Mouse (Mus musculus) ES-E14 (cell line): ENCODE measurements around the gene Znrd1as. TPM values are rescaled to one million over a fixed set of nuclear protein-coding genes. Genes with fewer than 3 reads are reported as not detected.

ENCODE experiments used
- DNase-seq: peaks from one replicate; pipeline ENCODE4 v3.0.0-alpha.2; 2013; ENCODE audit warnings: low read depth, low spot score
- H3K27ac ChIP-seq: 2 replicates; pipeline ENCODE4 v1.5.1; 2012; ENCODE audit warnings: low read depth, mild to moderate bottlenecking, low read length, moderate library complexity, mixed read lengths; ENCODE audit not compliant: poor library complexity, insufficient read depth, severe bottlenecking
- H3K36me3 ChIP-seq: 2 replicates; pipeline ENCODE4 v1.6.1; 2012; ENCODE audit warnings: mild to moderate bottlenecking, low read length, moderate library complexity, mixed read lengths; ENCODE audit not compliant: control insufficient read depth, poor library complexity, insufficient read depth, severe bottlenecking
- H3K4me1 ChIP-seq, 2 experiments: fragments of 150-350 bp in 1 of 2; sonication (generic) in 1 of 2; 2 replicates each; pipeline ENCODE4 v1.6.1; 2012; ENCODE audit warnings: low read length in 2 of 2, mild to moderate bottlenecking in 1 of 2, mixed read lengths in 1 of 2; ENCODE audit not compliant: control insufficient read depth in 2 of 2, insufficient read depth in 2 of 2, poor library complexity in 1 of 2
- H3K4me3 ChIP-seq, 2 experiments: fragments of 150-350 bp in 1 of 2; sonication (generic) in 1 of 2; 2 replicates each; pipeline ENCODE4 v1.5.1; 2012; ENCODE audit warnings: low read length in 2 of 2, low read depth in 1 of 2, mild to moderate bottlenecking in 1 of 2, mixed read lengths in 1 of 2; ENCODE audit not compliant: insufficient read depth in 1 of 2, poor library complexity in 1 of 2, severe bottlenecking in 1 of 2
- H3K9ac ChIP-seq: 2 replicates; pipeline ENCODE4 v1.6.1; 2012; ENCODE audit warnings: low read depth, mild to moderate bottlenecking, low read length, mixed read lengths; ENCODE audit not compliant: poor library complexity, insufficient read depth, severe bottlenecking
- H3K9me3 ChIP-seq: fragments of 150-350 bp; sonication (generic); 2 replicates; pipeline ENCODE4 v1.6.1; 2012; ENCODE audit warnings: low read depth, mild to moderate bottlenecking, low read length; ENCODE audit not compliant: control insufficient read depth, insufficient read depth
- CHD2 ChIP-seq: IDR thresholded peaks from 2 replicates; pipeline ENCODE4 v1.6.1; 2014; ENCODE audit warnings: mild to moderate bottlenecking, low read depth, low read length, inconsistent platforms
- HCFC1 ChIP-seq: IDR thresholded peaks from 2 replicates; pipeline ENCODE4 v1.6.1; 2012; ENCODE audit warnings: low read length, inconsistent platforms, borderline replicate concordance; ENCODE audit not compliant: insufficient read depth
- MAFK ChIP-seq: IDR thresholded peaks from 2 replicates; pipeline ENCODE4 v1.6.1; 2014; ENCODE audit warnings: mild to moderate bottlenecking, low read depth, low read length, inconsistent platforms; ENCODE audit not compliant: insufficient read depth
- ZC3H11A ChIP-seq: IDR thresholded peaks from 2 replicates; pipeline ENCODE4 v1.6.1; 2012; ENCODE audit warnings: low read depth, mild to moderate bottlenecking, inconsistent platforms, low read length, borderline replicate concordance
- ZNF384 ChIP-seq: IDR thresholded peaks from 2 replicates; pipeline ENCODE4 v1.6.1; 2012; ENCODE audit warnings: low read depth, low read length, inconsistent platforms
- in situ Hi-C, 2 experiments: fragments of 600-800 bp; cut with MboI; formaldehyde crosslinking; loops; one replicate each; pipeline ENCODE4 v1.15.1; 2025; ENCODE audit warnings: low sequenced_read_pairs in 2 of 2, inconsistent platforms in 1 of 2; ENCODE audit not compliant: unreplicated experiment in 2 of 2
- total RNA-seq: library from RNA; depleted of rRNA; stranded (reverse); fragments of 300-350 nt; gene quantifications from 2 replicates; pipeline ENCODE4 v1.2.3, GENCODE M21; 2012

The Znrd1as gene
- total RNA-seq, 1 experiment = 15.1 TPM

- Histone ChIP-seq H3K4me1 (peaks cover 31 to 42% of the 10 kb centered on the region in 2 experiments), H3K9ac (peak overlapping the region; percentile 85), H3K4me3 (peak overlapping the region; percentile 28 to 63), H3K9me3 (no peaks in the 10 kb centered on the region), H3K27ac (peak overlapping the region; percentile 91), H3K36me3 (peaks cover 13% of the 10 kb centered on the region)
- in situ Hi-C loops = no loop called here
- DNase-seq = no peak
- TF ChIP-seq ZC3H11A (no peak), ZNF384 (no peak), HCFC1 (no peak), MAFK (no peak), CHD2 (no peak)
Measured at GRCm38 (mm10) chr17:36971172-36971850, 12.9 kb downstream of the Znrd1as start.

GRCm38 (mm10) chr17:36972791-36973190 is 14.4 kb downstream of the Znrd1as start:
- H3K9me3 ChIP-seq = no peaks in the 10 kb centered on the region
- H3K36me3 ChIP-seq = peaks cover 8% of the 10 kb centered on the region
- H3K4me1 ChIP-seq = peaks cover 37 to 44% of the 10 kb centered on the region in 2 experiments
- no peak overlapping the region for H3K4me3 ChIP-seq
- DNase-seq = no peak
- H3K27ac ChIP-seq = peak overlapping the region; percentile 100
- H3K9ac ChIP-seq = peak overlapping the region; percentile 84
- TF ChIP-seq ZC3H11A (no peak), ZNF384 (no peak), CHD2 (no peak), MAFK (no peak), HCFC1 (no peak)
- in situ Hi-C loops = no loop called here

GRCm38 (mm10) chr17:36973271-36973787 is 14.9 kb downstream of the Znrd1as start:
- Histone ChIP-seq H3K4me1 (peaks cover 37 to 44% of the 10 kb centered on the region in 2 experiments), H3K4me3 (no peak overlapping the region), H3K27ac (peak overlapping the region; percentile 100), H3K9me3 (no peaks in the 10 kb centered on the region), H3K9ac (peak overlapping the region; percentile 84; the same call in 1 of the 2 replicates), H3K36me3 (peaks cover 6% of the 10 kb centered on the region)
- DNase-seq = peak; percentile 74
- in situ Hi-C loops = no loop called here
- 0 out of 2 replicates have a peak, but pooled peaks have one; percentile 29 for TF ChIP-seq CHD2
- peak; percentile 98 for TF ChIP-seq ZNF384
- TF ChIP-seq ZC3H11A = no peak

- Histone ChIP-seq H3K4me3 (peak within 1 kb of the TSS; percentile 4 to 65), H3K36me3 (peaks cover 5% of the 10 kb centered on the region; the same call in 1 of the 2 replicates), H3K27ac (peak within 1 kb of the TSS; percentile 93), H3K4me1 (peaks cover 15 to 27% of the 10 kb centered on the region in 2 experiments), H3K9me3 (no peaks in the 10 kb centered on the region), H3K9ac (peak within 1 kb of the TSS; percentile 79)
- TF ChIP-seq HCFC1 = no peak
- TF ChIP-seq ZNF384 = no peak
- no peak for TF ChIP-seq ZC3H11A
- no peak for TF ChIP-seq CHD2
- TF ChIP-seq MAFK = no peak
- DNase-seq = no peak
- in situ Hi-C loops = no loop called here
Measured at GRCm38 (mm10) chr17:36981221-36981813, 22.9 kb downstream of the Znrd1as start, which contains the start of gene 2410137M14Rik. Gene 2410137M14Rik (minus strand): TSS chr17:36981237.
